Mouse (Mus musculus) kidney, embryonic 16.5 days (tissue): Measurements from ENCODE around the gene Armc9. TPM values are rescaled to one million over a fixed set of nuclear protein-coding genes. Genes with fewer than 3 reads are reported as not detected.

ENCODE experiments used
- ATAC-seq: fragments of 200-750 bp; cut with Nextera tagmentation; 2 replicates; pipeline ENCODE4 v1.8.0; 2017; ENCODE audit warnings: moderate TSS enrichment; ENCODE audit not compliant: low FRiP score, low TSS enrichment
- H3K27ac ChIP-seq: fragments of 300-500 bp; sonication (generic); 2 replicates; pipeline ENCODE4 v1.5.1; 2014; ENCODE audit warnings: low read length
- H3K27me3 ChIP-seq: fragments of 300-500 bp; sonication (generic); 2 replicates; pipeline ENCODE4 v1.6.1; 2014; ENCODE audit warnings: low read length, control low read depth, mixed read lengths; ENCODE audit not compliant: insufficient read depth
- H3K36me3 ChIP-seq: fragments of 300-500 bp; sonication (generic); 2 replicates; pipeline ENCODE4 v1.6.1; 2014; ENCODE audit warnings: low read length, control low read depth, mixed read lengths; ENCODE audit not compliant: insufficient read depth
- H3K4me1 ChIP-seq: fragments of 300-500 bp; sonication (generic); 2 replicates; pipeline ENCODE4 v1.6.1; 2014; ENCODE audit warnings: low read length, control low read depth, mixed read lengths; ENCODE audit not compliant: insufficient read depth
- H3K4me2 ChIP-seq: fragments of 300-500 bp; sonication (generic); replicated peaks from 2 replicates; pipeline ENCODE4 v1.6.1; 2014; ENCODE audit warnings: low read depth, low read length
- H3K4me3 ChIP-seq: fragments of 300-500 bp; sonication (generic); 2 replicates; pipeline ENCODE4 v1.5.1; 2014; ENCODE audit warnings: mild to moderate bottlenecking, low read length
- H3K9ac ChIP-seq: fragments of 300-500 bp; sonication (generic); replicated peaks from 2 replicates; pipeline ENCODE4 v1.6.1; 2014; ENCODE audit warnings: low read length
- H3K9me3 ChIP-seq: fragments of 300-500 bp; sonication (generic); 2 replicates; pipeline ENCODE4 v1.6.1; 2016; ENCODE audit warnings: low read length, control low read depth
- WGBS: fragments of 180-500 bp; shearing (Covaris S2); extraction: QIAGEN DNeasy Blood & Tissue Kit; methylation state at CpG from one replicate; pipeline ENCODE4 v1.1.7; 2014; 5-methylcytosine and 5-hydroxymethylcytosine counted together
- polyA plus RNA-seq: library from polyadenylated mRNA; unstranded; fragments of >200 nt; fragmentation: Nextera tagmentation; extraction: Ambion mirVana; gene quantifications from 2 replicates; pipeline ENCODE4 v1.2.1, GENCODE M21; 2015

The Armc9 gene
- polyA plus RNA-seq, 1 experiment from 2014 or later, result 26.2 TPM

- ATAC-seq, result peak; percentile 53; the same call in 1 of the 2 replicates
- H3K4me2 ChIP-seq, result no peak overlapping the region
- H3K9me3 ChIP-seq, result no peaks in the 10 kb centered on the region
- H3K36me3 ChIP-seq, result no peaks in the 10 kb centered on the region
- H3K27me3 ChIP-seq, result no peaks in the 10 kb centered on the region
- 26% methylated on average over 10 of the region's 10 CpGs for WGBS
- no peak overlapping the region for H3K9ac ChIP-seq
- no peak overlapping the region for H3K4me3 ChIP-seq
- peaks cover 8% of the 10 kb centered on the region for H3K4me1 ChIP-seq
- no peak overlapping the region; the same call in none of the 2 replicates for H3K27ac ChIP-seq
These were observed 157.0 kb downstream of the Armc9 start for GRCm38 (mm10) chr1:86311467-86312005.

- H3K9me3 ChIP-seq, result no peaks in the 10 kb centered on the region
- no peak overlapping the region for H3K9ac ChIP-seq
- no peaks in the 10 kb centered on the region for H3K36me3 ChIP-seq
- H3K4me3 ChIP-seq, result no peak overlapping the region
- WGBS, result 82% methylated on average over 3 of the region's 3 CpGs
- ATAC-seq, result no peak
- H3K27me3 ChIP-seq, result no peaks in the 10 kb centered on the region
- H3K27ac ChIP-seq, result no peak overlapping the region
- no peak overlapping the region for H3K4me2 ChIP-seq
- H3K4me1 ChIP-seq, result peaks cover 8% of the 10 kb centered on the region
These were observed 157.7 kb downstream of the Armc9 start for GRCm38 (mm10) chr1:86312269-86312668.

- Histone ChIP-seq H3K4me1 (peaks cover 8% of the 10 kb centered on the region), H3K36me3 (no peaks in the 10 kb centered on the region), H3K4me3 (no peak overlapping the region), H3K9me3 (no peaks in the 10 kb centered on the region), H3K27ac (no peak overlapping the region), H3K27me3 (no peaks in the 10 kb centered on the region), H3K9ac (no peak overlapping the region), H3K4me2 (peak overlapping the region; percentile 26; the same call in 1 of the 2 replicates)
- ATAC-seq, result peak; percentile 41; the same call in 1 of the 2 replicates
- 46% methylated on average over 16 of the region's 16 CpGs for WGBS
These were observed 158.7 kb downstream of the Armc9 start for GRCm38 (mm10) chr1:86313096-86313771.

GRCm38 (mm10) chr1:86313772-86314125, 159.2 kb downstream of the Armc9 start:
- ATAC-seq, result no peak
- H3K4me1 ChIP-seq, result peaks cover 8% of the 10 kb centered on the region
- H3K36me3 ChIP-seq, result no peaks in the 10 kb centered on the region
- no peaks in the 10 kb centered on the region for H3K27me3 ChIP-seq
- no peak overlapping the region for H3K27ac ChIP-seq
- H3K4me3 ChIP-seq, result no peak overlapping the region
- peak overlapping the region; percentile 26; the same call in 1 of the 2 replicates for H3K4me2 ChIP-seq
- no peaks in the 10 kb centered on the region for H3K9me3 ChIP-seq
- WGBS, result 40% methylated on average over 15 of the region's 15 CpGs
- H3K9ac ChIP-seq, result no peak overlapping the region

GRCm38 (mm10) chr1:86320822-86321413, 166.3 kb downstream of the Armc9 start:
- no peak overlapping the region for H3K4me2 ChIP-seq
- H3K27me3 ChIP-seq, result no peaks in the 10 kb centered on the region
- H3K4me3 ChIP-seq, result no peak overlapping the region
- H3K4me1 ChIP-seq, result no peaks in the 10 kb centered on the region
- H3K9ac ChIP-seq, result no peak overlapping the region
- WGBS, result 86% methylated on average over 6 of the region's 8 CpGs
- ATAC-seq, result no peak
- peaks cover 4% of the 10 kb centered on the region; the same call in 1 of the 2 replicates for H3K9me3 ChIP-seq
- H3K36me3 ChIP-seq, result no peaks in the 10 kb centered on the region
- H3K27ac ChIP-seq, result no peak overlapping the region

Other genes starting within 250 kb of the Armc9 start
- 1.6 TPM in 2 replicates for gene 4933407L21Rik, start 226.3 kb upstream of the Armc9 start, polyA plus RNA-seq
- gene Gpr55, start 193.8 kb upstream of the Armc9 start, polyA plus RNA-seq, result 0.14 TPM in 1 of 2 replicates, not detected in the other
- not detected in 2 replicates for gene Spata3, start 138.0 kb upstream of the Armc9 start, polyA plus RNA-seq
- 0.71 and 0.94 TPM in 2 replicates for gene 2810459M11Rik, start 108.9 kb upstream of the Armc9 start, polyA plus RNA-seq
- gene Psmd1, start 90.4 kb upstream of the Armc9 start, polyA plus RNA-seq, result 184 and 194 TPM in 2 replicates
- 0.60 and 1.2 TPM in 2 replicates for gene Htr2b, start 42.8 kb upstream of the Armc9 start, polyA plus RNA-seq
- gene Gm21972, start 21.1 kb upstream of the Armc9 start, polyA plus RNA-seq, result not detected in 2 replicates
- gene B3gnt7, start 148.1 kb downstream of the Armc9 start, polyA plus RNA-seq, result 9.5 and 10.5 TPM in 2 replicates
- 432 and 504 TPM in 2 replicates for gene Ncl, start 204.6 kb downstream of the Armc9 start, polyA plus RNA-seq